Mouse (Mus musculus) G1E (cell line): ENCODE measurements around the gene 9130230L23Rik. TPM values are rescaled to one million over a fixed set of nuclear protein-coding genes. Genes with fewer than 3 reads are reported as not detected.

Experiments used
- ATAC-seq: 2 replicates; pipeline ENCODE4 v1.8.0; 2016; ENCODE audit warnings: mild to moderate bottlenecking; ENCODE audit not compliant: insufficient number of reproducible peaks, poor library complexity, low FRiP score, severe bottlenecking; ENCODE audit errors: extremely low read depth
- DNase-seq: peaks from one replicate; pipeline ENCODE4 v3.0.0; 2012; ENCODE audit warnings: low spot score
- H3K27me3 ChIP-seq: 2 replicates; pipeline ENCODE4 v1.6.1; 2012; ENCODE audit warnings: mild to moderate bottlenecking, low read length, inconsistent platforms; ENCODE audit not compliant: insufficient read depth
- H3K36me3 ChIP-seq: replicated peaks from 2 replicates; pipeline ENCODE3; 2012; ENCODE audit warnings: mild to moderate bottlenecking, inconsistent platforms
- H3K4me1 ChIP-seq: 2 replicates; pipeline ENCODE4 v1.6.1; 2012; ENCODE audit warnings: low read depth, low read length, inconsistent platforms, mixed read lengths; ENCODE audit not compliant: insufficient read depth
- H3K4me3 ChIP-seq: 2 replicates; pipeline ENCODE4 v1.5.1; 2012; ENCODE audit warnings: low read depth, mild to moderate bottlenecking, inconsistent platforms, low read length, moderate library complexity, mixed read lengths
- H3K9me3 ChIP-seq: replicated peaks from 2 replicates; pipeline ENCODE4 v1.6.1; 2012; ENCODE audit warnings: inconsistent platforms
- CTCF ChIP-seq: IDR thresholded peaks from 2 replicates; pipeline ENCODE4 v1.5.1; 2012; ENCODE audit warnings: low read depth, low read length, inconsistent platforms, mixed read lengths
- GATA1 ChIP-seq: IDR thresholded peaks from 2 replicates; pipeline ENCODE4 v1.6.1; 2012; ENCODE audit warnings: borderline replicate concordance, low read length, inconsistent platforms, mixed read lengths
- GATA2 ChIP-seq: IDR thresholded peaks from 2 replicates; pipeline ENCODE4 v1.6.1; 2012; ENCODE audit warnings: low read depth, low read length, inconsistent platforms, borderline replicate concordance
- POLR2AphosphoS5 ChIP-seq: IDR thresholded peaks from 2 replicates; pipeline ENCODE4 v1.6.1; 2012; ENCODE audit warnings: low read depth, low read length, inconsistent platforms; ENCODE audit not compliant: insufficient replicate concordance
- TAL1 ChIP-seq: conservative IDR thresholded peaks from 2 replicates; pipeline ENCODE4 v1.6.1; 2012; ENCODE audit warnings: low read depth, low read length, inconsistent platforms, mixed read lengths
- polyA plus RNA-seq: library from polyadenylated mRNA; stranded (reverse); fragments of >175 nt; gene quantifications from 2 replicates; pipeline ENCODE4 v1.2.3, GENCODE M21; 2012
- total RNA-seq, 2 experiments: library from RNA; stranded (forward) in 1 of 2; stranded (reverse) in 1 of 2; fragments of 200-1000 nt in 1 of 2; fragments of >200 nt in 1 of 2; fragmentation: Nextera tagmentation in 1 of 2; gene quantifications; 2 replicates each; pipeline ENCODE4 v1.2.3; 2014 to 2017

Gene 9130230L23Rik
- total and polyA plus RNA-seq, 3 experiments: 0.49 TPM; not detected in 2

- ATAC-seq (no peak), DNase-seq (no peak)
- Histone ChIP-seq H3K27me3 (peaks cover 7% of the 10 kb centered on the region; the same call in 1 of the 2 replicates), H3K4me1 (peaks cover 28% of the 10 kb centered on the region), H3K4me3 (no peak overlapping the region; the same call in 1 of the 2 replicates), H3K36me3 (no peaks in the 10 kb centered on the region), H3K9me3 (no peaks in the 10 kb centered on the region)
- TF ChIP-seq GATA2: no peak
- TF ChIP-seq GATA1: no peak
- no peak for TF ChIP-seq TAL1
- TF ChIP-seq POLR2AphosphoS5: no peak
- TF ChIP-seq CTCF: no peak
Measured at GRCm38 (mm10) chr5:65956144-65957008, 47.7 kb downstream of the 9130230L23Rik start.

GRCm38 (mm10) chr5:65955343-65956143 is 48.5 kb downstream of the 9130230L23Rik start:
- TF ChIP-seq CTCF (0 out of 2 replicates have a peak, but pooled peaks have one; percentile 33), TAL1 (no peak)
- no peak overlapping the region; the same call in 1 of the 2 replicates for H3K4me3 ChIP-seq
- no peak for ATAC-seq

GRCm38 (mm10) chr5:65954130-65955080 is 49.7 kb downstream of the 9130230L23Rik start:
- Histone ChIP-seq H3K9me3 (no peaks in the 10 kb centered on the region), H3K4me3 (no peak overlapping the region), H3K36me3 (no peaks in the 10 kb centered on the region), H3K4me1 (peaks cover 17% of the 10 kb centered on the region), H3K27me3 (peaks cover 7% of the 10 kb centered on the region; the same call in 1 of the 2 replicates)
- ATAC-seq (no peak), DNase-seq (no peak)
- TF ChIP-seq GATA2: no peak
- no peak for TF ChIP-seq CTCF
- TF ChIP-seq POLR2AphosphoS5: no peak
- TF ChIP-seq GATA1: no peak
- TF ChIP-seq TAL1: no peak

More at GRCm38 (mm10) chr5:65955343-65956143, 48.5 kb downstream of the 9130230L23Rik start:
- Histone ChIP-seq H3K27me3 (peaks cover 7% of the 10 kb centered on the region; the same call in 1 of the 2 replicates), H3K9me3 (no peaks in the 10 kb centered on the region), H3K36me3 (no peaks in the 10 kb centered on the region), H3K4me1 (peaks cover 27% of the 10 kb centered on the region)
- DNase-seq: no peak

GRCm38 (mm10) chr5:65951513-65951909 is 52.6 kb downstream of the 9130230L23Rik start:
- no peak for TF ChIP-seq POLR2AphosphoS5
- peak; percentile 56 for TF ChIP-seq CTCF
- H3K27me3 ChIP-seq: peaks cover 13% of the 10 kb centered on the region
- ATAC-seq (no peak), DNase-seq (no peak)
- peaks cover 14% of the 10 kb centered on the region for H3K4me1 ChIP-seq
- no peaks in the 10 kb centered on the region for H3K36me3 ChIP-seq
- H3K4me3 ChIP-seq: no peak overlapping the region
- H3K9me3 ChIP-seq: no peaks in the 10 kb centered on the region

GRCm38 (mm10) chr5:65950679-65951512 is 53.2 kb downstream of the 9130230L23Rik start:
- H3K9me3 ChIP-seq: no peaks in the 10 kb centered on the region
- no peaks in the 10 kb centered on the region for H3K36me3 ChIP-seq
- H3K27me3 ChIP-seq: peaks cover 13% of the 10 kb centered on the region
- ATAC-seq (no peak), DNase-seq (no peak)
- H3K4me1 ChIP-seq: peaks cover 13% of the 10 kb centered on the region
- TF ChIP-seq CTCF (no peak), POLR2AphosphoS5 (no peak), TAL1 (no peak), GATA1 (no peak), GATA2 (no peak)
- no peak overlapping the region for H3K4me3 ChIP-seq
